Mouse (Mus musculus) myocyte (in vitro differentiated cells): ENCODE data around the gene Ifna4.
"Not testable (repeated sequence)": the region's sequence is repeated elsewhere in the genome, so short reads cannot be mapped to it uniquely, and the experiment has no call there.

Source experiments
- POLR2A ChIP-seq: IDR thresholded peaks from one replicate; pipeline ENCODE4 v1.6.1; 2011; ENCODE audit warnings: low read depth, mild to moderate bottlenecking, control low read depth, moderate library complexity; ENCODE audit not compliant: insufficient read length
- USF1 ChIP-seq: IDR thresholded peaks from one replicate; pipeline ENCODE4 v1.6.1; 2011; ENCODE audit warnings: low read depth, mild to moderate bottlenecking, control low read depth, moderate library complexity

DNA sequence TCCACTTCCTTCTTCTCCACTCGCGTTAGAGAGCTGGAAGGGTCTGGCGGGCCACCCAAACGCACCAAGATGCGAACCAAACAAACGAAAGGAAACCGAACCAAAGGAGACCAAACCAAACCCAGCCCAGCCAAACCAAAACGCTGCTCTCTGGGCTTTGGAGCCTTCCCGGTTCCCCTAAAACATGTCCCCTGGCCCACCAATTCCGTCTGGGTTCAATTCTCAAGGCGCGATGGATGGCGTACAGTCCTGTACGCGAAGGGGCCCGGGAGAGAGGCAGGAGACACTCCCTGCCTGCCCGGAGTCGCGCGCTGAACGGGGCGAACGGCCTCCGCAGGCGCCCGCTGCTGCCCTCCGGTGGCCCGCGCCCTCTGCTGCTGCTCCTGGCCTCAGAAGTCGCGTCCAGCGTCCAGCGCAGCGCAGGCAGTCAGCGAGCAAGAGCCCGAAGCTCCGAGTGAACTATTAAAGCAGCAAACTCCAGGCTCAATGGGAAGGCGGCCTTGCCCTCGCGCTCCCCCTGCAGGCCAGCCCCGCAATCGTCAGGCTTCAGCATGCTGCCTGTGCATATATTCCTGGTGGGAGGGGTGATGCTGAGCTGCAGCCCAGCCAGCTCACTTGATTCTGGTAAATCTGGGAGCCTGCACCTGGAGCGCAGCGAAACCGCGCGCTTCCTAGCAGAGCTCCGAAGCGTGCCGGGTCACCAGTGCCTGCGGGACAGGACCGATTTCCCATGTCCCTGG is 47.6 kb upstream of the Ifna4 start, which contains the start of gene Gm13275:
- TF ChIP-seq USF1, POLR2A: not testable (repeated sequence)
